In genomic region chr1:170967581-170967980, GRCm38 (mm10) we compare ENCODE assay signal across 22 mouse cellular contexts. TPM values are rescaled to one million over a fixed set of nuclear protein-coding genes. Genes with fewer than 3 reads are reported as not detected.
DNase-seq lines count a peak whose midpoint lies in the region; ATAC-seq lines count a peak whose summit lies in the region.
"Had no signal": no experiment of that assay in that cellular context is flagged by ENCODE, and none has a peak within 500 bp of the region (broad histone marks: within the 10 kb centered on the region; RNA-seq: fewer than 3 reads in every experiment).

No protein-coding gene starts in this region.

- no peaks in the 10 kb centered on the region for H3K36me3 ChIP-seq in embryonic facial prominence, embryonic 14.5 days (ENCODE audit: control insufficient read depth, insufficient read depth, low read length)
- H3K36me3 ChIP-seq in embryonic facial prominence, embryonic 10.5 days (replicated peaks) = no peaks in the 10 kb centered on the region
- H3K36me3 ChIP-seq: heart, embryonic 13.5 days; kidney, embryonic 15.5 days had no signal

- ATAC-seq in embryonic facial prominence, embryonic 14.5 days (ENCODE audit: low read depth) = no peak
- ATAC-seq: inflammation-experienced regulatory T-cells, adult 6 months had no signal

- DNase-seq in embryonic facial prominence, embryonic 14.5 days (ENCODE audit: low spot score) = peak; percentile 8
- no peak for DNase-seq in embryonic facial prominence, embryonic 10.5 days (ENCODE audit: low spot score)
- DNase-seq in 416B (ENCODE audit: low read depth) = peak; percentile 61
- peak; percentile 28 to 39 for DNase-seq in adrenal gland, postnatal 36 days
- peak; percentile 36 for DNase-seq in lung, postnatal 25 days (ENCODE audit: low spot score)
- no peak for DNase-seq in kidney, adult 11 months
- no peak for DNase-seq in left cerebral cortex, adult 18-20 months (ENCODE audit: low spot score in 2 of 2)
- no peak for DNase-seq in kidney, postnatal 4 days
- DNase-seq: cerebellum, adult 9-11 months; gastrocnemius, postnatal 10 days; midbrain, embryonic 14.5 days had no signal

- 0 out of 2 replicates have a peak, but pooled peaks cover 4% of the 10 kb centered on the region for H3K4me1 ChIP-seq in embryonic facial prominence, embryonic 14.5 days (ENCODE audit: control insufficient read depth, insufficient read depth, low read length)
- H3K4me1 ChIP-seq in embryonic facial prominence, embryonic 10.5 days = no peaks in the 10 kb centered on the region

- H3K9me3 ChIP-seq in embryonic facial prominence, embryonic 14.5 days (ENCODE audit: control insufficient read depth, low read length) = no peaks in the 10 kb centered on the region
- H3K9me3 ChIP-seq in embryonic facial prominence, embryonic 10.5 days = no peaks in the 10 kb centered on the region
- H3K9me3 ChIP-seq: heart, embryonic 13.5 days; kidney, embryonic 15.5 days had no signal

- no peak overlapping the region for H3K9ac ChIP-seq in embryonic facial prominence, embryonic 14.5 days (ENCODE audit: low read depth, low read length)
- H3K9ac ChIP-seq: heart, embryonic 13.5 days; kidney, embryonic 15.5 days had no signal

- H3K27me3 ChIP-seq in embryonic facial prominence, embryonic 14.5 days (replicated peaks; ENCODE audit: control insufficient read depth, insufficient read depth, low read length) = no peaks in the 10 kb centered on the region
- H3K27me3 ChIP-seq in embryonic facial prominence, embryonic 10.5 days (replicated peaks; ENCODE audit: low read depth, poor library complexity, severe bottlenecking) = no peaks in the 10 kb centered on the region
- H3K27me3 ChIP-seq: heart, embryonic 13.5 days; kidney, embryonic 15.5 days had no signal

- no peak overlapping the region for H3K4me2 ChIP-seq in embryonic facial prominence, embryonic 14.5 days (ENCODE audit: low read depth, low read length)
- H3K4me2 ChIP-seq: heart, embryonic 13.5 days; kidney, embryonic 15.5 days had no signal

- H3K4me3 ChIP-seq in embryonic facial prominence, embryonic 14.5 days (ENCODE audit: low read depth, low read length) = no peak overlapping the region
- H3K4me3 ChIP-seq in embryonic facial prominence, embryonic 10.5 days = no peak overlapping the region
- H3K4me3 ChIP-seq: erythroblast, embryonic 14.5 days; heart, embryonic 13.5 days; kidney, embryonic 15.5 days; layer of hippocampus, adult 2 months; left cerebral cortex, adult 2 months had no signal

- WGBS in embryonic facial prominence, embryonic 14.5 days = 83% methylated on average over 3 of the region's 3 CpGs
- 79% methylated on average over 3 of the region's 3 CpGs for WGBS in embryonic facial prominence, embryonic 10.5 days

- no peak overlapping the region for H3K27ac ChIP-seq in embryonic facial prominence, embryonic 14.5 days (replicated peaks; ENCODE audit: low read depth, low read length)
- no peak overlapping the region for H3K27ac ChIP-seq in embryonic facial prominence, embryonic 10.5 days (replicated peaks)
- H3K27ac ChIP-seq: heart, embryonic 13.5 days; kidney, embryonic 15.5 days; layer of hippocampus, adult 2 months; left cerebral cortex, adult 2 months had no signal

RNA-seq across cellular contexts. Expression of gene Fcgr2b, which starts 8.8 kb away (rescaled TPM):
- 1.6 and 3.2 TPM in 2 replicates for polyA plus RNA-seq in embryonic facial prominence, embryonic 14.5 days (2014; fragmentation: Nextera tagmentation; extraction: Ambion mirVana)
- not detected in 2 replicates for polyA plus RNA-seq in embryonic facial prominence, embryonic 10.5 days (2016; fragmentation: Nextera tagmentation; extraction: Ambion mirVana)
- 1 to 10 TPM; 3.3 to 8.5 TPM for total RNA-seq in adrenal gland, postnatal 36 days (2021)
- total RNA-seq in left cerebral cortex, adult 18-20 months (2021) = 1 to 10 TPM; 4.5 to 5.3 TPM
- polyA plus RNA-seq: erythroblast, embryonic 14.5 days had no signal

RNA-seq across cellular contexts. Expression of gene Fcrla, which starts 40.2 kb away (rescaled TPM):
- not detected in 2 replicates for polyA plus RNA-seq in embryonic facial prominence, embryonic 14.5 days (2014; fragmentation: Nextera tagmentation; extraction: Ambion mirVana)
- polyA plus RNA-seq in embryonic facial prominence, embryonic 10.5 days (2016; fragmentation: Nextera tagmentation; extraction: Ambion mirVana) = not detected in 2 replicates
- under 1 TPM in 1 of 2 experiments, not detected in 1; 0.36 TPM for total RNA-seq in adrenal gland, postnatal 36 days (2021)
- not detected for total RNA-seq in left cerebral cortex, adult 18-20 months (2021)
- total RNA-seq: layer of hippocampus, adult 2 months; left cerebral cortex, adult 2 months had no signal
- polyA plus RNA-seq: C2C12; erythroblast, embryonic 14.5 days; kidney, embryonic 15.5 days; lung, embryonic 16.5 days; midbrain, embryonic 14.5 days; stomach, embryonic 14.5 days had no signal

RNA-seq across cellular contexts. Expression of gene Fcgr4, which starts 51.1 kb away (rescaled TPM):
- polyA plus RNA-seq in embryonic facial prominence, embryonic 14.5 days (2014; fragmentation: Nextera tagmentation; extraction: Ambion mirVana) = 0.81 and 0.92 TPM in 2 replicates
- polyA plus RNA-seq in embryonic facial prominence, embryonic 10.5 days (2016; fragmentation: Nextera tagmentation; extraction: Ambion mirVana) = 0.31 TPM in 1 of 2 replicates, not detected in the other
- 1 to 10 TPM; 2.6 to 7.6 TPM for total RNA-seq in adrenal gland, postnatal 36 days (2021)
- not detected for total RNA-seq in left cerebral cortex, adult 18-20 months (2021)
- total RNA-seq: layer of hippocampus, adult 2 months; MEL had no signal
- polyA plus RNA-seq: erythroblast, embryonic 14.5 days; inflammation-experienced regulatory T-cells, adult 6 months had no signal

RNA-seq across cellular contexts. Expression of gene Fcrlb, which starts 54.8 kb away (rescaled TPM):
- polyA plus RNA-seq in embryonic facial prominence, embryonic 14.5 days (2014; fragmentation: Nextera tagmentation; extraction: Ambion mirVana) = not detected in 2 replicates
- polyA plus RNA-seq in embryonic facial prominence, embryonic 10.5 days (2016; fragmentation: Nextera tagmentation; extraction: Ambion mirVana) = 0.15 TPM in 1 of 2 replicates, not detected in the other
- total RNA-seq in adrenal gland, postnatal 36 days (2021) = not detected
- total RNA-seq in left cerebral cortex, adult 18-20 months (2021) = under 1 TPM; 0.45 to 0.77 TPM
- total RNA-seq: gastrocnemius, postnatal 10 days; hematopoietic stem cell, adult 5-6 weeks; MEL had no signal
- polyA plus RNA-seq: C2C12; erythroblast, embryonic 14.5 days; heart, embryonic 13.5 days; inflammation-experienced regulatory T-cells, adult 6 months; kidney, embryonic 15.5 days; lung, embryonic 16.5 days; stomach, embryonic 14.5 days had no signal

Comparison
In these comparisons a context has a peak if more than half of its experiments do, and no peak if none do; other contexts are left out.
1. DNase-seq: peak in embryonic facial prominence, embryonic 14.5 days (single experiment), 416B (single experiment), adrenal gland, postnatal 36 days (2 of 2) and lung, postnatal 25 days (single experiment); none in embryonic facial prominence, embryonic 10.5 days (single experiment), kidney, adult 11 months (single experiment), left cerebral cortex, adult 18-20 months (0 of 2) and kidney, postnatal 4 days (0 of 2).